Mouse (Mus musculus): ENCODE results near the gene Plekhd1.

Plekhd1 gene

DNA sequence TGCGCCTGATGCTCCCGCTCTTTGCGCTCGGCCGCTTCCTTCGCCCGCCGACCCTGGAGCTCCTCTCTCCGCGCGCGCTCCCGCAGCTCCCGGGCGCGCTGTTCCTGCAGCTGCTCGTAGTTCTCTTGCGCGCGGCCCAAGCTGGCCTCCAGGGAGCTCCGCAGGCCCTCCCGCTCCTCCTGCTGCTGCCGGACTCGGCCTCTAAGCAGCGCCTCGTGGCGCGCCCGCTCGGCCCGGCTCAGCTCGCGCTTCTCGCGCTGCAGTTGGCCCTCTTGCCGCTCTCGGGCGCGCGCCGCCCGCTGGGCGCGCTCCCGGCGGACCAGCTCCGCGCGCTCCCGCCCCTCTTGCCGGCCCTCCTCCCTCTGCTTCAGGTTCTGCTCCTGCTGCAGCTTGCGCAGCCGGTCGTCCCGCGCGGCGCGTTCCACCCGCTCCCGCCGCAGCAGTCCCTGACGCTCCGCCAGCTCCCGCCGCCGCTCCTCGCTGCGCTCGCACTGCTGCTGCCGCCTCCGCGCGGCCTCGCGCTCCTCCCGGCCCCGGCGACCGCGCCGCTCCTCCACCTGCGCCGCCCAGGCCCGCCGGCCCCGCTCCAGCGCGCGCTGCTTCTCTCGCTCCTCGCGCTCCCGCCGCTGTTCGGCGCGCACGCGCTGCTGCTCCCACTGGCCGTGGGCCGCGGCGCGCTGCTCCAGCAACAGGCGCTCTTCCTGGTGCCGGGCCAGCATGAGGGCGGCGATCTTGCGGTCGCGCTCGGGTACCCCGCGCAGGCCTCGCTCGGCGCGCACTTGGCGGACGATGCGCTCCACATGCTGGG is 65.6 kb downstream of the Plekhd1 start:
- DNase-seq (ENCODE audit: low spot score in 2 of 2): peak in 1 of 2 experiments; percentile 66

GRCm38 (mm10) chr12:80758559-80759386 is 66.4 kb downstream of the Plekhd1 start:
- DNase-seq (ENCODE audit: low spot score in 2 of 2): peak; percentile 21 to 72

DNA sequence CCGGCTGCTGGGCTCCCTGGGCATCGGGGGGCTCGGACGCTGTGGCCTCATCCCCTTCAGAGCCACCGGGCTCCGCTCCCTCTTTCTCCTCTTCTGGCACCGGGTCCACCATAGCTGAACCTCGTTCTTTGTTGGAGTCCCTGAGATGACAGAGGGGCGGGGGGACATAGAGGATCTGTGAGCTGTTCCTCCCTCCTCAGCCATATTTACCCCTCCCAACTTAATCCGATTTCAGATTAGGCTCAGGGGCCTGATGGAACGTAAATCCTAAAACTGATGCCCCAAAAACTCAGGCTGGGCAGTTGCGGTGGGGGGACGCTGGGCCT is 67.0 kb downstream of the Plekhd1 start:
- DNase-seq (ENCODE audit: low spot score in 2 of 2): no peak

DNA sequence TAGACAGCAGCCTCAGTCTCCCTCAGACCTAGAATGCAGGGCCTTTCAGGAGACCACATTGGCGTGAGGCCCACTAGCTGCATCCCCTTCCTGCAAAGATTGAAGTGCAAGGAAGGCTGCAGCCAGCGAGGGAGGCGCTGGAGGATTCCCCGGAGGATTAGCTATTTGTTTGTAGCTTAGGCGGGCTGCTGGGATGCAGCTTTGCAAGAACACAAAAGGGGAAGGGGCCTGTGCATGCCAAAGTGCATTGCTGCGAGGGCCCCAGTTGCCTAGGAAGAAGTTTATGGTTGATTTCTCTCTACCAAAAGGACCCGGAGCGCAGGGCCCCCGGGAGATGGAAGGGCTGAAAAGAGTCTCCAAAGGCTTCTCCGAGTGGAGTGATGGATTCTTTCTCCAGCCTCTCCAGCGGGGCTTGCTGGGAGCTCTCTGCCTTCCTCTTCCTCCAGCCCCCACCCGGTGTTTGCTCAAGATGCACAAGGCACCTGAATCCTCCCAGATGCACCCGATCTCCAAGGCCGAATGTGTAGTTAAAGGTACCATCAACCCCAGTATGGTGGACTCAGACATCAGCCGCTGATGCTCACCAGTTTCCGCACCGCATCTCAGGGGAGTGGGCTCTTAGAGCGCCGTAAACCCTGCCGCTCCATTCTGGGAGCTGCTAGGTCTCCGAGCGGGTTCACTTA is 67.5 kb downstream of the Plekhd1 start:
- no peak for DNase-seq (ENCODE audit: low spot score in 2 of 2)

DNA sequence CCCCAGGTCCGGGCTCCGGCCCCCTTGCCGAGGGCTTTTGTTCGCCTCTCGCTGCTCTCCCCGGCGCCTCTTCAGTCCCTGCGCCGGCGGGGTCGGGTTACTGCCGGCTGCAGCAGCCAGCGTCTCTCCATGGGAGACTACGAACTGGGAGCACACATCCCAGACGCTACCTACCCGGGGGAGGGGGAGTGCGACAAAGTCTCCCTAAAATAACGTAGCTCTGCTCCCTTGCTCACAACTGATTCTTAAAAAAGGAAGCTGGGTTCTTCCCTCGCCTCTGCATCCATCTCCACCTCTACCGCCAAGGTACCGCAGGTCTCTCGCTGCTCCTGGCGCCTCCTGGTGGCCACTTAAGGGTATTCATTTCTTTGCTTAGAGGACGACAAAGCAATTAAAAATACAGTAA is 68.0 kb downstream of the Plekhd1 start, which contains the start of gene Ccdc177:
Gene Ccdc177 (minus strand): TSS at position 292 of the 406 bp plus-strand sequence.
- DNase-seq (ENCODE audit: low spot score in 2 of 2): peak; percentile 69 to 89

DNA sequence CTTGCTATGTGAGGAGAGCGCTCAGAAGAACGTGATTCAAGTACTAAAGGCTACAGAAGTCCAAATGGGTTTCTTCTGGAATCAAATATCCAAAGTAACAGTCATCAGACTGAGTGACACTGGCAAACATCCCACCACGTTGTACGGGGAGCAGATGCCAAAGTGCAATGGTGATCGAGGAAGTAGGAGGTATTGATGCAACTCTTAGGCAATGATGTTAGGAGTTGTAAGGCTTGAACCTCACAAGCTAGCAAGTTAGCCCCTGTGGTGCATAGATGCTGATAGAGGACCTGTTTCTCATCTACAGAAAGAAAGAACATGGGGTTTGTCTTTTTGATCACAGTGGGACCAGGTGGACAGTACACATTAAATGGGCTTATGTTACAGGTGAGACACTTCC is 70.6 kb downstream of the Plekhd1 start:
- no peak for DNase-seq (ENCODE audit: low spot score in 2 of 2)

- DNase-seq (ENCODE audit: low spot score in 2 of 2): no peak
Observed at GRCm38 (mm10) chr12:80764116-80764515, 71.7 kb downstream of the Plekhd1 start.

DNA sequence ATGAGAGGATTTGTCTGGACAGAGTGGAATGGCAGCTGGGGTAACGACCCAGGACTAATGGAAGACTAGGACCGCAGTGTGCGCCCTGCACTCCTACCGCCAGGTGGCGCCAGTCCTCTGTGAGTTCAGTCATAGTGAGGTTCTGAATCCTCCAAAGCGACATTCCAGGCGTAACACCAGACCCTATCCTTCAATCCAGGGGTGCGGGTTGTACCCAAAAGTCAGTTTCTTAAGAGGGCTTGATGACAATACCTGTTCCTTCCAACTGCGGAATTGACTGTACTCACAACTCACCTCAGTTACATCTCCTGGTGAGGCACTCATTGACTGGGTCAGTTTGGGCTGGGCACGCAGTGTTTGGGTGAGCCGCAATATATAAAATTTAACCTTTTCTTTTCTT is 77.3 kb downstream of the Plekhd1 start:
- peak; percentile 70 to 91 for DNase-seq (ENCODE audit: low spot score in 2 of 2)
